Mouse (Mus musculus): ENCODE measurements at regions not wholly inside any gene's neighbourhood (a gene's known extent, or its start where the extent isn't known, plus 50 kb on each side); places are given as distances from the start of the nearest gene placed in this dataset.
"Not testable (repeated sequence)": the region's sequence is repeated elsewhere in the genome, so short reads cannot be mapped to it uniquely, and the experiment has no call there.

DNA sequence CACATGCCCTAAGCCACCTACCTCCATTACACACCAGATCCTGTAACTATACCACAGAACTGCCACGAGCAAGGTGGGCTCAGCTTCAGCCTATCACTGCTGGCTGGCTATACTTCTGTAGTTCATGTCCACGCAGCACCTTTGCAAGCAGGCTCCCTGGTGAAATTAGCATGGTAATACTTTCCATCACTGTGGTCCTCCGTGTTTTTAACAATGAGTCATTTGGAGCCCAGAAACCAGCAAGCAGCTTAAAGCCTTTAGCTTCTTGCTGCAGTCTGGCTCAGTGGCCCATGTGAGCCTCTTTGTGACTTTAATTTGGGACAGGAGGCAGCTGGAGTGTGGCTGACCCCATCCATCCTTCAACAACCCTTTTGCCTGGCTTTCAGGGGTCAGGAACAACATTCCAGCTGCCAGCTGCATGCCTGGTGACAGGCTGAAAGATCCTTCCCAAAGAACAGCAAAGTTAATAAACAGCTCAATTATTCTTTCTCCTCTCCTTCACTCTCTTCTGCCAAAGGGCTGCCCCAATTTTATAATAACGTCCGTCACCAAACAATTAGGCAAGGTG is 122.1 kb upstream of the Intu start:
- peak; percentile 35 for DNase-seq

GRCm38 (mm10) chr3:40410749-40411310 is 120.3 kb upstream of the Intu start:
- DNase-seq: no peak

DNA sequence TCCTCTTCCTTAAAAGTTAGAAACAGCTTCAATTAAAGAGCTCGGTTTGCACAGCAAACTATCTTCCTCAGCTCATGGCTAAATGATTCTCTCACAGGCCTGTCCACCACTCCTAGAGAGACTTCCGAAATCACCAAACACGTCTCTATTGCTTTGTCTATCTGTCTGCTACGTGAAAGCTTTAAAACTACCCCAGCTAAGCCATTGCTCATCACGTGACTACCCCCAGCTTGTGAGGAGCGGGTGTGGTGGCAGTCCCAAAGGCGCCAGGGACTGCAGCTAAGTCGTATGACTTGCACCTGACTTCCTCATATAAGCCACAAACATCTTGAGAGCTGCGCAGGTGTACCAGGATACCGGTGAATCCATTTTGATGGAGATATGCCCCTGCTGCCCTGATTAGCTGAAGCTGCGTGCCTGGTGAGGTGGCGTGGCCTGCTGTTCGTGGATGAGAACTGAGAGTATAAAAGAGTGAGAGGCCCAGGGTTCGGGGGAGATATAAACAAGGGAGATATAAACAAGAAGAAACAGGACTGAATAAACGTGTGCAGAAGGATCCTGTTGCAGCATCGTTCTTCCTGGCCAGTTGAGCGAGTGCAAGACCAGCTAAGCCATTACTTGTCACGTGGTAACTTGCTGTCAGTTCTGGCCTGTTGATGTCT is 105.8 kb upstream of the Intu start:
- DNase-seq: not testable (repeated sequence)

DNA sequence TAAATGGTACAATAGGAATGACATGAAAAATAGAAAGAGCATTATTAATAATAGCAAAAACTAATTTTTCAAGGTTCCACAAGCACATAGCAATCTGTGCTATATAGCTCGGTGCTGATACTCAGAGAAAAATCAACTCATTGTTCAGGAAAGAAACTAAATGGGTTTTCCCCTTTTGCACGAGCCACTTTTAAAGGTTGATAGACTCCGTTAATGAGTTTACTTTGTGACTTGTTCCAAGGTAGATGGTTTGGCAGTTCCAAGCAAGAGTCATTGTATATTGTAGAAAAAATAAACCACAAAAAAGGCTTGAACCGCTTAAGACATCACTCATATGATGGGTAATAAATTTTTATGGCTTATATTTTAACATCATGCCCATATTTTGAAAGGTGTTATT is 105.0 kb upstream of the Intu start:
- no peak for DNase-seq

DNA sequence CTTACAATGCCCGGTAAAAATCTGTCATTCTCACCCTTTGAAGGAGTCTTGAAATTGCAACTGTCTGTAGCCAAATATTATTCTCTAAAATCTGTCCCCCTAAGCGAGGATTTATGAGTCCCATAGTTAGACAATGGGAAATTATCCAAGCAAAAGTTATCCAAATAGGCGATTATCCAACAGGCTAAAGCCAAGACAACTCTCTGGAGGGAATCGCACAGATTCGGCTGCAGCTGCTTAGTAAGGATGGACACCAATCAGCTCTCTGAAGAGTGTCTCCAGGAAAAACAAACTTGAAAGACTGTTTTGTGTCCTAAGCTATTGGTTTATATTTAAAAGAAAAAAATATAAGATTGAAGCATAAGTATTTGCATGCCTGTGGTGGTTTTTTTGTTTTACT is 103.1 kb upstream of the Intu start:
- no peak for DNase-seq

DNA sequence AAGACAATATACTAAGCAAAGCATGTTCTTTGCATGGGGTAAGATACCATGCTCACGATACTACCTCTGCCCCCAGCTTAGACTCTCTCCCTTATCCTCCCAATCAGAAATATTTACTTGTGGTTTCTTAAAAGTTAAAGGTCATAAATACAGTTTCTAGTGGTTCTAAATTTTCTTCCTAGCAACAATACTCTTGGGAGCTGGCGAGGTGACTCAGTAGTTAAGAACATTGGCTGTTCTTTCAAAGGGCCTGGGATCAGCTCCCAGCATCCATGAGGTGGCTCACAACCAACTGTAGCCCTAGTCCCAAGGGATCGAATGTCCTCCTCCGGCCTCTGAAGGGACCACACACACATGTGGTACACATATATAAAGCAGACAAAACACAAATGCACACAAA is 92.8 kb upstream of the Intu start:
- no peak for DNase-seq

DNA sequence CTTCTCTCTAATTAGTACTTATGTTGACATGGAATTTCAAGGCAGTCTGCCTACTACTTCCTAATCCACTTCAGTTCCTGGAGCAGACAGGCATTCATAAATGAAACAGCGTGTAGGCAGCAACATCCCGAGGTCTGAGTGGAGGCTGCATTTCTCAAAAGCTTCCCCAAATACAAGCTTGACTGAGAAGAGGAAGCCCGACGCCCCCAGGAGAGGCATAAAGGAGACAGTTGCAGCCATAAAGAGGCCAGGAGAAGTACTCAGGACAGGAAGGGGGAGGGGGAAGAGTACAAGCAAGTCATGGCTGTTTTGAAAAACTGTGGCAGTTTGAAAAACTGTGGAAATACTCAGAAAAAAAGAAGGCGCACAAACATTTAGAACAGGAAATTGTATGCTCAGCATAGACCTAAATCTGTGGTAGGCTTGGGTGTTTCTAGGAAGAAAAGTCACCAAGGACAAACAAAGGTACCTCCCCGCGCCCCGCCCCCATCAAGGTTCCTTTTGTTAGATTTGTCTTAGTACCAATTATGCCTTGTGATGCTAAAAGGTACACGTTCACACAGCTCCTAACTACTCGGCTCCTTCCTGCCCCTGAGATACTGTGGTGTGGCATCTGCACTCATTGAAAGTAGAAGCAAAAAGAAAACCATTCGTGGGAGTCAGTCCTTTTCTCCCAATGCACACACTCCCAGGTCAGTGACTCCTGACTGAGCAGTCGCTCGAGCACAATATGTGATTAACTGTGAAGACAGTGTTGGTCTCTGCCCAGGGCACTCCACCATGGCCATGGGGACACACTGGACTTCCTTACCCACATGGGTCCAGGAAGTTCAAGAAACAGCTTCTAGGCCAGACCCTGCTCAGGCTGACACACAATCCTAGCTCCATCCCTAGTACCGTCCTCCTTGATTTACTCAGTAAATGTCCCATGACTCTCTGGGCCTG is 89.7 kb upstream of the Intu start:
- no peak for DNase-seq

DNA sequence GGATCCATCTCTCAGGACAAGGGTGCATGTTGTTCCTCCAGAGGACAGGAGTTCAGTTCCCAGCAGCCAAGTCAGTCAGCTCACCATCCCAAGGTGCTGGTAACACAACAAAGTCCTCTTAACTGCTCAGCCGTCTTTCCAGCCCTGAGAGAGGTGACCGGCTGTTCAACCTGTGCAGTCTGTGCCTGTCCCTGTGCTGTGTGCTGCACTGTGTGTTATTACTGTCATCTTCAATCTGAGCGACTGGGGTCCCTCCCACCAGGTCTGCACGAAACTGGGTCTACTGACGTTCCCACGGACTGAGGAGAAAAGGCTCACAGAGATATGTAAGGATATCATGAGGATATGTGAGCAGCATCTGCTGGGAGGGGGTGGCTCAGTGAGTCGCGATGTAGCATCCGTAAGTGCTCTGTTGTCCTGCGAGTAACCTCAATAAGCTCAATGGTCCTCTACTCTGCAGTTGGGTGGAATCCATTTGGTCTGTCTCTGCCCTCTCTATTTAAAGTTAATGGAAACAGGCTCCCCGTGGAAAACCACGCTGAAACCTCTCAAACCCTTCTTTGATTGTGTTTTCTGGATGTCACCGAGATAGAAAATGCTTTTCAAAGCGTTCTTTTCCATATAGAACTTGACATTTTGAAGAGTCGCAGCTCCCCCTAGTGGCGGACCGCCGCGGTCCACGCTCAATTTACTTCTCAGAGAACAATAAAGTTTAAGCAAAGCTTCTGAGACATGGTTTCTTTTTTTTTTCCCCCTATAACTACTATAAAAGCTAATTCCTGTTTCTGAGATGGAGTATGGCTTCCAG is 87.1 kb upstream of the Intu start:
- DNase-seq: no peak

DNA sequence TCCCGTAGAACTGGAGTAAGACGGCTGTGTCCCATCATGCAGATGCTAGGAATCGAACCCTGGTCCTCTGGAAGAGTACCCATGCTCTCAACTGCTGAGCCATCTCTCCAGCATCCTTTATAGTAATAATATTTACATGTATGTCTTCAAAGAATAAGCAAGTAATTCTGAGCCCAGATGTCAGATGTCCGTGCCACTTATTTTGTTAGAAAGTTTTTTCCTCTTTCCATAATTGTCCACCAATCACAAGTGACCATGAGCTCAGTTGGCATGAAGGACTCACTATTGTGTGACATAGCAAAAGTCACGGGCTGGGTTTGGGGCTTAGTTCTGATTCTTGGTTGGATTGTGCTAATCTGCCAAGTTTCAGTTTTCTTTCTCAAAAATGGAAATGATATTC is 78.1 kb upstream of the Intu start:
- DNase-seq: no peak

- DNase-seq: no peak
Measured at GRCm38 (mm10) chr3:40453552-40453951, 77.5 kb upstream of the Intu start.

DNA sequence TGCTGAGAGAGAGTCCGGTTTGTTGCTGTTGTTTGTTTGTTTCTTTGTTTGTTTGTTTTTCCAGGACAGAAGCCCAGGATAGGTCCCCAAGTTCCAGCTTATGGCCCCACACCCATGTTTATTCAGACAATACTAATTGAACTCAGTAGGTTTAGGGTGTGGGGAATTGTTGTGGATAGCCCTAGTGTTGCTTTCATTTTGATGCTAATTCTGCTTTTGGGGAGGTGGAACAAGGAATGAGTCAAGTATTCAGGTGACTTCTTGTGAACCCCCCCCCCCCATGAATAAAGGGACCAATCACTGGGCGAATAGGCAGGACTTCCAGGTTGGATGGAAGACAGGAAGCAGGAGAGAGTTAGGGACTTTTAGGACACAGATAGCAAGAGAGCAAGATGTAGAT is 75.0 kb upstream of the Intu start:
- DNase-seq: no peak

DNA sequence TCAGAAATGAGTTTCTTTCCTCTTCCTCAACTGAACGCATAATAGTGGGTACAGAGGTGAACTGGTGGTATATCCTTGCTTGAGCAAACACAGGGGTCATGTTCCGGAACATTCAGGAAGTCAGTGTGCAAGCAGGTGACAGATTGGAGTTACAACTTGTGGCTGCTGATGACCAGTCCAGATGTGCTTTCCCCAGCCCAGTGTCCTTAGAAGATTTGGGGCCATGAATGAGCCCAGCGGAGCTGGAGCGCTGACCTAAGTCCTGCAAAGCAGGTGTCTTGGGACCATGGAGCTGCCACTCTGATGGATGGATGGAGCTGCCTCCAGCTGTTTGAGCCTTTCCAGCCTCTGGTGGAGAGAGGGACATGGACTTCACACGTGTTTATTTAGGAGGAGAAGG is 72.6 kb upstream of the Intu start:
- DNase-seq: no peak

DNA sequence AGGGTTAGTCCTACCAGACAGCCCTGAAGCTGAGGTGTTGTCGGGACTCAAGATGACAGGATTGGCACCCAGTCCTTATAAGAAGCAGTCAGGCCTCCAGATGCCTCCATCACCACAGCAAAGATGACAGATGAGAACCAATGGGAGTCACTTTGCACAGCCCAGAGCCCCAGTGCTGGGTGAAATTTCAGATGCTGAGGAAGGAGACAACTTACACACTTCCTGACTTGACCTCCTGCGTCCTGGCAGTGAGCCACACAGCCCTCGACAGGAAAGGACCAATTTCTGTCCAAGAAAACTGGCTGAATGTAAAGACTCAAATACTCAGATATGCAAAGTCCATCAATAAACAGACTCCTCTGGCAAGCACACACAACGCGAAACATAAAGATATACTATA is 67.6 kb upstream of the Intu start:
- no peak for DNase-seq

GRCm38 (mm10) chr3:40470101-40470500 is 61.0 kb upstream of the Intu start:
- DNase-seq: no peak

- no peak for DNase-seq
Measured at GRCm38 (mm10) chr3:40472766-40473165, 58.3 kb upstream of the Intu start.

GRCm38 (mm10) chr3:40480258-40480951 is 50.7 kb upstream of the Intu start:
- no peak for DNase-seq
